Mouse (Mus musculus): ENCODE data around the gene Emx1. TPM values are rescaled to one million over a fixed set of nuclear protein-coding genes. Genes with fewer than 3 reads are reported as not detected.

Gene Emx1
- total and polyA plus RNA-seq, 3 experiments: not detected

GRCm38 (mm10) chr6:85197951-85198350 lies 10.7 kb downstream of the Emx1 start:
- peaks cover 91% of the 10 kb centered on the region for H3K27me3 ChIP-seq (replicated peaks)
- H3K4me2 ChIP-seq (ENCODE audit: insufficient read depth, low read depth, poor library complexity, severe bottlenecking): no peak overlapping the region
- H3K4me1 ChIP-seq (ENCODE audit: control insufficient read depth in 1 of 2, insufficient read depth in 2 of 2): no peaks in the 10 kb centered on the region
- no peaks in the 10 kb centered on the region for H3K79me2 ChIP-seq (replicated peaks; ENCODE audit: control insufficient read depth, extremely low read depth, insufficient read depth, poor library complexity, severe bottlenecking)
- TF ChIP-seq NELFE (IDR thresholded peaks at IDR 0.05; ENCODE audit: low read depth, low read length): no peak
- no peak overlapping the region for H3K9ac ChIP-seq (ENCODE audit: insufficient read depth, low read depth)
- H3K36me3 ChIP-seq (replicated peaks in 1 of 2; ENCODE audit: control insufficient read depth in 1 of 2, insufficient read depth in 1 of 2, low read length in 1 of 2): no peaks in the 10 kb centered on the region
- in situ Hi-C loops (cut with MboI; ENCODE audit: low pct_ligation_motif_present, low pct_unique_long_range_greater_than_20kb, low sequenced_read_pairs) (no loop called here), dilution Hi-C loops (cut with MboI; ENCODE audit: extremely low pct_ligation_motif_present, extremely low pct_unique_long_range_greater_than_20kb, low sequenced_read_pairs) (no loop called here)
- peaks cover 2% of the 10 kb centered on the region for H3K9me3 ChIP-seq (replicated peaks; ENCODE audit: low read length)
- H3K27ac ChIP-seq (ENCODE audit: insufficient read depth, low read depth): no peak overlapping the region
- no peak for DNase-seq (ENCODE audit: extremely low read depth)
- no peak overlapping the region for H3K4me3 ChIP-seq (replicated peaks in 1 of 3; ENCODE audit: low read depth in 2 of 3, low read length in 2 of 3, poor library complexity in 1 of 3)

GRCm38 (mm10) chr6:85206182-85206938 lies 19.1 kb downstream of the Emx1 start:
- H3K9ac ChIP-seq (ENCODE audit: insufficient read depth, low read depth): no peak overlapping the region
- no peaks in the 10 kb centered on the region for H3K9me3 ChIP-seq (replicated peaks; ENCODE audit: low read length)
- no peaks in the 10 kb centered on the region for H3K36me3 ChIP-seq (replicated peaks in 1 of 2; ENCODE audit: control insufficient read depth in 1 of 2, insufficient read depth in 1 of 2, low read length in 1 of 2)
- no peak for DNase-seq (ENCODE audit: extremely low read depth)
- no peaks in the 10 kb centered on the region for H3K4me1 ChIP-seq (ENCODE audit: control insufficient read depth in 1 of 2, insufficient read depth in 2 of 2)
- no peak for TF ChIP-seq MAFK (IDR thresholded peaks at IDR 0.05; ENCODE audit: insufficient replicate concordance, low read length)
- TF ChIP-seq ZC3H11A (IDR thresholded peaks at IDR 0.05; ENCODE audit: low read depth, low read length): no peak
- no peak for TF ChIP-seq KAT2A (IDR thresholded peaks at IDR 0.05; ENCODE audit: insufficient replicate concordance, low read length)
- TF ChIP-seq SMC3 (IDR thresholded peaks at IDR 0.05; ENCODE audit: low read depth, low read length): no peak
- no peak for TF ChIP-seq JUN (IDR thresholded peaks at IDR 0.05; ENCODE audit: insufficient read depth, low read depth, low read length)
- no peak for TF ChIP-seq ZMIZ1 (IDR thresholded peaks at IDR 0.05; ENCODE audit: low read depth, low read length)
- TF ChIP-seq POLR2AphosphoS2 (IDR thresholded peaks at IDR 0.05; ENCODE audit: low read depth, low read length): no peak
- TF ChIP-seq ZKSCAN1 (IDR thresholded peaks at IDR 0.05; ENCODE audit: borderline replicate concordance, low read depth, low read length): no peak
- TF ChIP-seq TBP (conservative IDR thresholded peaks at IDR 0.05; ENCODE audit: low read depth, low read length): no peak
- no peak for TF ChIP-seq SIN3A (IDR thresholded peaks at IDR 0.05; ENCODE audit: low read length)
- no peak for TF ChIP-seq PAX5 (IDR thresholded peaks at IDR 0.05; ENCODE audit: low read length)
- TF ChIP-seq JUND (conservative IDR thresholded peaks at IDR 0.05; ENCODE audit: low read depth, low read length): no peak
- TF ChIP-seq NELFE (IDR thresholded peaks at IDR 0.05; ENCODE audit: low read depth, low read length): no peak
- TF ChIP-seq NRF1 (IDR thresholded peaks at IDR 0.05; ENCODE audit: low read depth, low read length): no peak
- TF ChIP-seq BHLHE40 (IDR thresholded peaks at IDR 0.05; ENCODE audit: low read depth, low read length): no peak
- TF ChIP-seq CTCF (conservative IDR thresholded peaks at IDR 0.05 in 1 of 2, IDR thresholded peaks at IDR 0.05 in 1 of 2; ENCODE audit: low read depth in 2 of 2, low read length in 2 of 2): no peak
- TF ChIP-seq CHD1 (IDR thresholded peaks at IDR 0.05; ENCODE audit: low read depth, low read length): no peak
- TF ChIP-seq MEF2A (IDR thresholded peaks at IDR 0.05; ENCODE audit: borderline replicate concordance, low read depth, low read length): no peak
- no peak for TF ChIP-seq POLR2A (IDR thresholded peaks at IDR 0.05; ENCODE audit: low read depth, low read length)
- TF ChIP-seq MAX (IDR thresholded peaks at IDR 0.05; ENCODE audit: low read length): no peak
- no peak overlapping the region for H3K4me2 ChIP-seq (ENCODE audit: insufficient read depth, low read depth, poor library complexity, severe bottlenecking)
- in situ Hi-C loops (cut with MboI; ENCODE audit: low pct_ligation_motif_present, low pct_unique_long_range_greater_than_20kb, low sequenced_read_pairs) (no loop called here), dilution Hi-C loops (cut with MboI; ENCODE audit: extremely low pct_ligation_motif_present, extremely low pct_unique_long_range_greater_than_20kb, low sequenced_read_pairs) (no loop called here)
- H3K27ac ChIP-seq (ENCODE audit: insufficient read depth, low read depth): no peak overlapping the region
- no peaks in the 10 kb centered on the region for H3K79me2 ChIP-seq (replicated peaks; ENCODE audit: control insufficient read depth, extremely low read depth, insufficient read depth, poor library complexity, severe bottlenecking)
- peaks cover 92% of the 10 kb centered on the region for H3K27me3 ChIP-seq (replicated peaks)
- no peak overlapping the region for H3K4me3 ChIP-seq (replicated peaks in 1 of 3; ENCODE audit: low read depth in 2 of 3, low read length in 2 of 3, poor library complexity in 1 of 3)
